Mouse (Mus musculus) ES-E14 (cell line): Measurements from ENCODE around the gene Mycbpap.

Experiments used
- HCFC1 ChIP-seq: IDR thresholded peaks from 2 replicates; pipeline ENCODE4 v1.6.1; 2012; ENCODE audit warnings: low read length, inconsistent platforms, borderline replicate concordance; ENCODE audit not compliant: insufficient read depth
- ZNF384 ChIP-seq: IDR thresholded peaks from 2 replicates; pipeline ENCODE4 v1.6.1; 2012; ENCODE audit warnings: low read depth, low read length, inconsistent platforms

- TF ChIP-seq ZNF384 (no peak), HCFC1 (no peak)
Observed at GRCm38 (mm10) chr11:94521219-94521843, at the start of gene Mycbpap.
